Mouse (Mus musculus): ENCODE measurements around the gene Fancc. TPM values are rescaled to one million over a fixed set of nuclear protein-coding genes. Genes with fewer than 3 reads are reported as not detected.
A peak's percentile ranks its signal among the peaks of the same experiment; 100 is the strongest.
"Not testable (repeated sequence)": the region's sequence is repeated elsewhere in the genome, so short reads cannot be mapped to it uniquely, and the experiment has no call there.

Fancc gene
- polyA plus RNA-seq, 1 experiment from 2014 or later = 12.8 TPM

DNA sequence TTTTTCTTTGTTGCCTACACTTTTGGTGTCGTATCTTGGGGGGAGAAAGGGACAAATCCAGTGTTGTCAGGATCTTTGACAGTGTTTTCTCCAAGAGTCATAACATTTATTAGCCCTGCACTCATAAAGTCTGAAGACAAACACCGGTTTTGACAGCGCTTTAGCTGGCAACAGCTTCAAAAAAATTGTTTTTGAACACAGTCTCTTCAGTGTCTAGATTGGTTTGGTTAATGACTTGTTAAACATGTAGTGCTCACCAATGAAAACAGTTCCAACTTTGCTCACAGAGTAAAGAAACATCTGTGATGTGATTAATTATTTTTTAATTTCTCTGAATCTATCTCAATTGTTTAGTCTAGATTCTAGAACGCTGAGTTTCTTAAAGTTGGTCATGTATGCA, 137.7 kb downstream of the Fancc start:
- Histone ChIP-seq H3K4me3 (ENCODE audit: low read depth, low read length) (no peak overlapping the region), H3K27ac (ENCODE audit: low read depth, low read length) (no peak overlapping the region), H3K9me3 (replicated peaks; ENCODE audit: control insufficient read depth, low read length) (no peaks in the 10 kb centered on the region), H3K27me3 (replicated peaks; ENCODE audit: control insufficient read depth, insufficient read depth, low read length) (no peaks in the 10 kb centered on the region), H3K36me3 (ENCODE audit: control insufficient read depth, insufficient read depth, low read length) (no peaks in the 10 kb centered on the region), H3K9ac (ENCODE audit: low read length) (no peak overlapping the region), H3K4me1 (ENCODE audit: control insufficient read depth, insufficient read depth, low read length) (no peaks in the 10 kb centered on the region), H3K4me2 (ENCODE audit: low read length) (no peak overlapping the region)
- 93% methylated on average over 4 of the region's 4 CpGs for WGBS
- DNase-seq (ENCODE audit: low spot score) (no peak), ATAC-seq (no peak)

DNA sequence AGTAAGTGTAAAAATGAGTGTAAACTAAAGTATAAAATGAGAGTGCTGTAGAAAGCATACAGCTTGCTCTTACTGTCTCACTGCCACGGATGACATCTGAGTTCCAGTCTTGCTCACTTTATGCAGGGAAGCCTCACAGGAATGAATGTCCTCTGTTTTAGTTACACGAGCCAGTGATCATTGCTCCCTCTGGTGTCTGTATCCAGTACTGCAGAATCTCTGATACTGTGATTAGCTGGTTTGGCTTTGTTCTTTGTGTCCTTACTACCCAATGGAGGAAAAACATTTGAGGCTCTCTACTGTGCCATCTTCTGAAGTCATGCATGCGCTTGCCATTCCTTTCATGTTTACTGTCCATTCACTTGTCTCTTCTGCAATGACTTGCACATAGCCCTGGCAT, 140.5 kb downstream of the Fancc start:
- DNase-seq (ENCODE audit: low spot score) (peak; percentile 84), ATAC-seq (peak; percentile 46)
- Histone ChIP-seq H3K4me2 (ENCODE audit: low read length) (no peak overlapping the region), H3K36me3 (ENCODE audit: control insufficient read depth, insufficient read depth, low read length) (no peaks in the 10 kb centered on the region), H3K9ac (ENCODE audit: low read length) (no peak overlapping the region), H3K4me1 (ENCODE audit: control insufficient read depth, insufficient read depth, low read length) (no peaks in the 10 kb centered on the region), H3K4me3 (ENCODE audit: low read depth, low read length) (no peak overlapping the region), H3K9me3 (replicated peaks; ENCODE audit: control insufficient read depth, low read length) (no peaks in the 10 kb centered on the region), H3K27me3 (replicated peaks; ENCODE audit: control insufficient read depth, insufficient read depth, low read length) (no peaks in the 10 kb centered on the region), H3K27ac (ENCODE audit: low read depth, low read length) (no peak overlapping the region)
- 41% methylated on average over 3 of the region's 3 CpGs for WGBS

DNA sequence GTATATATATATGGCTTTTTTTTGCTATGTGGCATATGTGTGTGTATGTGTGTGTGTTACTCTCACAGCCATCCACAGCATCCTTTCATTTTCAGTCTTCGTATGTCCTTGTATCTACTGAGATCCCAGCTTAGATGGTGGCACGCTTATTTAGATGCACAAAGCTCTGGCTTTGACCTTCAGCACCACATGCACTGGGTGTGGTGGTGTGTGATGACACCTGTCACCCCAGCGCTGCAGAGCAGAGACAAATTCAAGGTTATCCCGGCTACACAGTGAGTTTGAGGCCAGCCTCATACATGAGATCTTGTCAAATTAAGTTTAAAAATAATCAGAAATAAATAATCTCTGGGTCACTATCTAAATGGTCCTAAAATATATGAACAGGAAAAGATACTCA, 141.0 kb downstream of the Fancc start:
- Histone ChIP-seq H3K4me1 (ENCODE audit: control insufficient read depth, insufficient read depth, low read length) (no peaks in the 10 kb centered on the region), H3K4me3 (ENCODE audit: low read depth, low read length) (no peak overlapping the region), H3K27ac (ENCODE audit: low read depth, low read length) (no peak overlapping the region), H3K36me3 (ENCODE audit: control insufficient read depth, insufficient read depth, low read length) (no peaks in the 10 kb centered on the region), H3K4me2 (ENCODE audit: low read length) (no peak overlapping the region), H3K9ac (ENCODE audit: low read length) (no peak overlapping the region), H3K27me3 (replicated peaks; ENCODE audit: control insufficient read depth, insufficient read depth, low read length) (no peaks in the 10 kb centered on the region), H3K9me3 (replicated peaks; ENCODE audit: control insufficient read depth, low read length) (no peaks in the 10 kb centered on the region)
- no peak for DNase-seq (ENCODE audit: low spot score)
- no peak for ATAC-seq
- WGBS = 92% methylated on average over 4 of the region's 4 CpGs

DNA sequence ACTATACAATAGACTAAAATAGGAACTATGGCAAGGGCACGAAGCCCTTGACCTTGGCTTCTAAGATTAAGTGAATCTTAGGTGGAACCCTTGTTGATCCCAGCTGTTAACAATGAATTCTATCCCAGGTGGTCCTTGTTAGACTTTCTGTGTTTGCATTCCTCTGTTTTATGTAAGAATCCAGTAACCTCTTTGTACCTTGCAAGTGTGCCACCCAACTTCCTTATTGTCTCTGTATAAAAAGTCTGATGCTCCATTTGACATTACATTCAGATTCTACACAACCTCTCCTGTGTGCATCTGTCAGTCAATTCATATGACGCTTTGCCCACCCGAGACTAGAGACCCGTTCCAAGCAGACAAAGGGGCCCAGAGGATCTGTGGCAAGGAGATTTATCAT, 143.8 kb downstream of the Fancc start:
- not testable (repeated sequence) for ATAC-seq; H3K4me1 ChIP-seq (ENCODE audit: control insufficient read depth, insufficient read depth, low read length); H3K9ac ChIP-seq (ENCODE audit: low read length); H3K9me3 ChIP-seq (replicated peaks; ENCODE audit: control insufficient read depth, low read length); H3K4me3 ChIP-seq (ENCODE audit: low read depth, low read length); H3K27ac ChIP-seq (ENCODE audit: low read depth, low read length); H3K27me3 ChIP-seq (replicated peaks; ENCODE audit: control insufficient read depth, insufficient read depth, low read length); H3K4me2 ChIP-seq (ENCODE audit: low read length); DNase-seq (ENCODE audit: low spot score); H3K36me3 ChIP-seq (ENCODE audit: control insufficient read depth, insufficient read depth, low read length)
- WGBS = 86% methylated on average over 4 of the region's 4 CpGs

DNA sequence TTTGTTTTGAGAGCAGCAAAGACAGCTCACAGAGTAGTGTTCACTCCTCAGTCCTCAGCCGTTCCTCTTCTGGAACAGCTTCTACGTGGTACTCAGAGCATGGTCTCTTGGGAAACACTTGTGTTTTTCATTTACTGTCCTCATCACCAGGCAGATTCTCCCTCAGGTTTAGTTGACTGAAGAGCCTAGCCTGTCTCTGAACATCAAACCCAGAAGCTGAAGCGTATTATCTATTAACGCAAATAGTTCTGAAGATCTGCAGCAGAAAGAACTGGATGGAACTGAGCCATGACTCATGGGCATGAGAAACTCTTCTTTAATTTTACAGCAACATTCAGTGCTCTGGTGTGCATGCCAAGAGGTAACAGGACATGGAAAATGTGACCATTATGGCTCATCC, 147.0 kb downstream of the Fancc start:
- no peaks in the 10 kb centered on the region for H3K27me3 ChIP-seq (replicated peaks; ENCODE audit: control insufficient read depth, insufficient read depth, low read length)
- no peaks in the 10 kb centered on the region for H3K9me3 ChIP-seq (replicated peaks; ENCODE audit: control insufficient read depth, low read length)
- H3K36me3 ChIP-seq (ENCODE audit: control insufficient read depth, insufficient read depth, low read length) = no peaks in the 10 kb centered on the region
- H3K9ac ChIP-seq (ENCODE audit: low read length) = no peak overlapping the region
- H3K4me2 ChIP-seq (ENCODE audit: low read length) = no peak overlapping the region
- WGBS = 96% methylated on average over 4 of the region's 4 CpGs
- H3K27ac ChIP-seq (ENCODE audit: low read depth, low read length) = no peak overlapping the region
- no peaks in the 10 kb centered on the region for H3K4me1 ChIP-seq (ENCODE audit: control insufficient read depth, insufficient read depth, low read length)
- no peak for DNase-seq (ENCODE audit: low spot score)
- no peak overlapping the region for H3K4me3 ChIP-seq (ENCODE audit: low read depth, low read length)
- no peak for ATAC-seq

DNA sequence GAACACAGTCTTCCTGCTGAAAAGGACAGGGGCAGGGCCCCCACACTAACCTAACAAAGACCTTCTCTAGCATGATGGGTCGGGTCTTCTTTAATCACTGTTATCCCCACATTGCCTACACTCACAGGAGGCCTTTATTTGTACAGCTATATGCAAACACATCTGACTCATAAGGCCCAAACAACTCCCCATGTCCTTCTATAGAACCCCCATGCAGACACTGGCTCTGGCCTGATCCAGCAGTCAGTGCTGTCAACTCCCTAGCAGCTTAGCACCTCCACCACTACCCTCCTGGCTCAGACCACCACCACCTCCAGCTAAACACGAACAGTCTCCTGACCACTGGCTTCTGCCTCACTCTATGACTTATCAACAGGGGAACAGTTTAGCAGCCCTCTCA, 149.4 kb downstream of the Fancc start:
- no peak overlapping the region for H3K4me2 ChIP-seq (ENCODE audit: low read length)
- no peaks in the 10 kb centered on the region for H3K4me1 ChIP-seq (ENCODE audit: control insufficient read depth, insufficient read depth, low read length)
- DNase-seq (ENCODE audit: low spot score) (no peak), ATAC-seq (no peak)
- H3K27me3 ChIP-seq (replicated peaks; ENCODE audit: control insufficient read depth, insufficient read depth, low read length) = no peaks in the 10 kb centered on the region
- H3K4me3 ChIP-seq (ENCODE audit: low read depth, low read length) = no peak overlapping the region
- H3K27ac ChIP-seq (ENCODE audit: low read depth, low read length) = no peak overlapping the region
- no peaks in the 10 kb centered on the region for H3K9me3 ChIP-seq (replicated peaks; ENCODE audit: control insufficient read depth, low read length)
- H3K36me3 ChIP-seq (ENCODE audit: control insufficient read depth, insufficient read depth, low read length) = no peaks in the 10 kb centered on the region
- WGBS = 81% methylated on average over 2 of the region's 2 CpGs
- no peak overlapping the region for H3K9ac ChIP-seq (ENCODE audit: low read length)

DNA sequence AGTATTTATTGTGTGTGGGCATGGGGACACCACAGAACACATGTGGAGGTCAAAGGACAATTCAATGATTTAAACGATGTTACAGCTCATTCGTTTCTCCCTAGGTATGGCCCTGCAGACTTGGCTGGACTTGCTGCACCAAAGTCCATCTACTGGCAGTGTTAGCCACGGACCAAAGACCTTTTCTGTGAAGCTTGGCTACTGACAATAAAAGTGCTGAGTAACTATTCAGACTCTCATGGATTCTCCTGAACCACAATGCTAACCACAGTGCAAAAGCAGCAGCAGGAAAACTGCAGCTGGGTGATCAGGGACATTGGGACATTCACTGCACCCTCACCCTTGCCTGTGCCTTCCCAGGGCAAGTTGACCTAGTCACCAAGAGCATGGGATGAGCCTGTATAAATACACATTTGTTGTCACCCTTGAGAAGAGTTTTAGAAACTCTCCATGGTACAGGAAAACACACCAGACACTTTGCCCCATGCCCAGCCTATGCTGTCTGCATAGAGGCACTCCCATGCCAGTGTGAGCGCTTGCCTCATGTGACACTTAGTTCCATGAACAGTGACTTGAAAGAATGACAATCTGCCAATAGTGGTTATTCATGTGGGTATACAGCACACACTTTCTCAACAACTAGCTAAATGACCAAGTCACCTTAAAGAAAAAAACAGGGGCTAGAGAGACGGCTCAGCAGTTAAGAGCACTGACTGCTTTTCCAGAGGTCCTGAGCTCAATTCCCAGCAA, 151.4 kb downstream of the Fancc start:
- 76% methylated on average over 5 of the region's 5 CpGs for WGBS

DNA sequence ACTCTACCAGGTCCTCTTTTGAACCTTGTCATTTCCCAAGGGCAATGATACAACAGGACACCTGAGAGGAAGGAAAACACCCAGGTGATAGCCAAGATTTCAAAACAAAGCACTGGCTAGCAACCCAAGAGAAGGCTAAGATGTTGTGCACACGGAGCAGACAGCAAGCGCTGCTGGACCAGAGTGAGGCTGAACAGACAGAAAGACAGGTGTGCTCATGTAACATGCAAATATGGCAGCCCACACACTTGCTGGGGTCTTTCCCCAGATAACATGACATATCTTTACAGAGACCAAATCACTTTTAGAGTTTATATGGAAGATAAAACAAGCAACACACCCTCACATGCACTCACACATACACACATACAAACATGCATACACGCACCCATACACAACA, 152.6 kb downstream of the Fancc start:
- Histone ChIP-seq H3K4me3 (ENCODE audit: low read depth, low read length) (no peak overlapping the region), H3K36me3 (ENCODE audit: control insufficient read depth, insufficient read depth, low read length) (no peaks in the 10 kb centered on the region), H3K9ac (ENCODE audit: low read length) (no peak overlapping the region), H3K27me3 (replicated peaks; ENCODE audit: control insufficient read depth, insufficient read depth, low read length) (no peaks in the 10 kb centered on the region), H3K27ac (ENCODE audit: low read depth, low read length) (no peak overlapping the region), H3K4me1 (ENCODE audit: control insufficient read depth, insufficient read depth, low read length) (no peaks in the 10 kb centered on the region), H3K4me2 (ENCODE audit: low read length) (no peak overlapping the region), H3K9me3 (replicated peaks; ENCODE audit: control insufficient read depth, low read length) (no peaks in the 10 kb centered on the region)
- DNase-seq (ENCODE audit: low spot score) (no peak), ATAC-seq (no peak)
- WGBS = 94% methylated on average over 3 of the region's 3 CpGs

More for the DNA sequence above, 151.4 kb downstream of the Fancc start:
- H3K4me1 ChIP-seq (ENCODE audit: control insufficient read depth, insufficient read depth, low read length) = no peaks in the 10 kb centered on the region
- ATAC-seq (no peak), DNase-seq (ENCODE audit: low spot score) (no peak)
- no peak overlapping the region for H3K4me3 ChIP-seq (ENCODE audit: low read depth, low read length)
- H3K4me2 ChIP-seq (ENCODE audit: low read length) = no peak overlapping the region
- H3K9me3 ChIP-seq (replicated peaks; ENCODE audit: control insufficient read depth, low read length) = no peaks in the 10 kb centered on the region
- no peaks in the 10 kb centered on the region for H3K36me3 ChIP-seq (ENCODE audit: control insufficient read depth, insufficient read depth, low read length)
- no peak overlapping the region for H3K27ac ChIP-seq (ENCODE audit: low read depth, low read length)
- H3K9ac ChIP-seq (ENCODE audit: low read length) = no peak overlapping the region
- no peaks in the 10 kb centered on the region for H3K27me3 ChIP-seq (replicated peaks; ENCODE audit: control insufficient read depth, insufficient read depth, low read length)

DNA sequence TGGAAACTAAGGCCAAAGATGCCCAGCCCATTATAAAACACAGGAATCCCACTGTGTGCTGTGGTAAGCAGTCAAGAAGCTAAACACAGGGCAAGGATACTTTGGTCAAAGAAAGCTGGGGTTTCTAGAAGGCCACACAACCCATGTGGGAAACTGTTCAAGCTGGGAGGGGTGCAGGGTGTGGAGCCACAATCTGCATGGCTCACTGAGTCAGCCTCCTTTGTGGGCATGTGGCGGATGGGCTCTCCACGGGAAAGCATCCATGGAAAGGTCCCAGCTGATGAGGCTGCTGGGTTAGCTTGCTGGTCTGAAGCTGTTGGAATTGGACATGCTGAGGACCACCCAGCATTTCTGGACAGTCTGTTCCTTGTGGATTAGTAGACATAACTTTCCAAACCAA, 154.3 kb downstream of the Fancc start:
- no peak overlapping the region for H3K4me3 ChIP-seq (ENCODE audit: low read depth, low read length)
- no peak for ATAC-seq
- DNase-seq (ENCODE audit: low spot score) = no peak

More for the DNA sequence above, 154.3 kb downstream of the Fancc start:
- WGBS = 90% methylated on average over 2 of the region's 2 CpGs
- no peaks in the 10 kb centered on the region for H3K27me3 ChIP-seq (replicated peaks; ENCODE audit: control insufficient read depth, insufficient read depth, low read length)
- H3K9ac ChIP-seq (ENCODE audit: low read length) = no peak overlapping the region
- H3K27ac ChIP-seq (ENCODE audit: low read depth, low read length) = no peak overlapping the region
- no peak overlapping the region for H3K4me2 ChIP-seq (ENCODE audit: low read length)
- H3K4me1 ChIP-seq (ENCODE audit: control insufficient read depth, insufficient read depth, low read length) = no peaks in the 10 kb centered on the region
- no peaks in the 10 kb centered on the region for H3K9me3 ChIP-seq (replicated peaks; ENCODE audit: control insufficient read depth, low read length)
- H3K36me3 ChIP-seq (ENCODE audit: control insufficient read depth, insufficient read depth, low read length) = no peaks in the 10 kb centered on the region

Data from forebrain, embryonic 14.5 days (tissue).